Mouse (Mus musculus): ENCODE data around the gene Hook2.
A peak's percentile ranks its signal among the peaks of the same experiment; 100 is the strongest.

Gene Hook2

GRCm38 (mm10) chr8:84987388-84987787 lies 3.0 kb upstream of the Hook2 start:
- DNase-seq (ENCODE audit: low read depth, low spot score): no peak

- no peak for DNase-seq (ENCODE audit: low read depth, low spot score)
Observed at GRCm38 (mm10) chr8:84987903-84988302, 2.5 kb upstream of the Hook2 start.

- DNase-seq (ENCODE audit: low read depth, low spot score): no peak
Observed at GRCm38 (mm10) chr8:84989311-84989731, 1.1 kb upstream of the Hook2 start.

- peak; percentile 93 for DNase-seq (ENCODE audit: low read depth, low spot score)
Observed at GRCm38 (mm10) chr8:84989810-84990209, 593 bp upstream of the Hook2 start.

GRCm38 (mm10) chr8:84990836-84991235 lies 433 bp downstream of the Hook2 start:
- DNase-seq (ENCODE audit: low read depth, low spot score): peak; percentile 65

- no peak for DNase-seq (ENCODE audit: low read depth, low spot score)
Observed at GRCm38 (mm10) chr8:84994375-84994774, 4.0 kb downstream of the Hook2 start.

GRCm38 (mm10) chr8:84995680-84996079 lies 5.3 kb downstream of the Hook2 start:
- no peak for DNase-seq (ENCODE audit: low read depth, low spot score)

- no peak for DNase-seq (ENCODE audit: low read depth, low spot score)
Observed at GRCm38 (mm10) chr8:84996978-84997377, 6.6 kb downstream of the Hook2 start.

GRCm38 (mm10) chr8:84997649-84998295 lies 7.4 kb downstream of the Hook2 start:
- peak; percentile 98 for DNase-seq (ENCODE audit: low read depth, low spot score)

- DNase-seq (ENCODE audit: low read depth, low spot score): no peak
Observed at GRCm38 (mm10) chr8:85007686-85008085, 17.3 kb downstream of the Hook2 start.

GRCm38 (mm10) chr8:85011242-85011641 lies 20.8 kb downstream of the Hook2 start:
- DNase-seq (ENCODE audit: low read depth, low spot score): no peak

GRCm38 (mm10) chr8:85013230-85013840 lies 22.9 kb downstream of the Hook2 start:
- DNase-seq (ENCODE audit: low read depth, low spot score): peak; percentile 92

- no peak for DNase-seq (ENCODE audit: low read depth, low spot score)
Observed at GRCm38 (mm10) chr8:85014431-85014830, 24.0 kb downstream of the Hook2 start, which contains the start of gene Best2. Best2 (minus strand) TSS chr8:85014531.

- DNase-seq (ENCODE audit: low read depth, low spot score): no peak
Observed at GRCm38 (mm10) chr8:85016724-85017123, 26.3 kb downstream of the Hook2 start.

- DNase-seq (ENCODE audit: low read depth, low spot score): no peak
Observed at GRCm38 (mm10) chr8:85017209-85017608, 26.8 kb downstream of the Hook2 start.

GRCm38 (mm10) chr8:85021514-85022055 lies 31.2 kb downstream of the Hook2 start:
- DNase-seq (ENCODE audit: low read depth, low spot score): no peak

GRCm38 (mm10) chr8:85023846-85024245 lies 33.4 kb downstream of the Hook2 start:
- DNase-seq (ENCODE audit: low read depth, low spot score): no peak

- peak; percentile 97 for DNase-seq (ENCODE audit: low read depth, low spot score)
Observed at GRCm38 (mm10) chr8:85025098-85025932, 34.9 kb downstream of the Hook2 start, which contains the start of gene Asna1. Asna1 (minus strand) TSS chr8:85025281.

GRCm38 (mm10) chr8:85026670-85027515 lies 36.5 kb downstream of the Hook2 start, which contains the start of gene Trir:
Trir (plus strand) TSS chr8:85026823.
- peak; percentile 99 for DNase-seq (ENCODE audit: low read depth, low spot score)

GRCm38 (mm10) chr8:85027516-85027855 lies 37.1 kb downstream of the Hook2 start:
- DNase-seq (ENCODE audit: low read depth, low spot score): no peak

- peak; percentile 33 for DNase-seq (ENCODE audit: low read depth, low spot score)
Observed at GRCm38 (mm10) chr8:85027922-85028321, 37.5 kb downstream of the Hook2 start.

All from brain, adult 2 months (tissue).